11 mouse cellular contexts compared by ENCODE assay signal in the genomic region with DNA sequence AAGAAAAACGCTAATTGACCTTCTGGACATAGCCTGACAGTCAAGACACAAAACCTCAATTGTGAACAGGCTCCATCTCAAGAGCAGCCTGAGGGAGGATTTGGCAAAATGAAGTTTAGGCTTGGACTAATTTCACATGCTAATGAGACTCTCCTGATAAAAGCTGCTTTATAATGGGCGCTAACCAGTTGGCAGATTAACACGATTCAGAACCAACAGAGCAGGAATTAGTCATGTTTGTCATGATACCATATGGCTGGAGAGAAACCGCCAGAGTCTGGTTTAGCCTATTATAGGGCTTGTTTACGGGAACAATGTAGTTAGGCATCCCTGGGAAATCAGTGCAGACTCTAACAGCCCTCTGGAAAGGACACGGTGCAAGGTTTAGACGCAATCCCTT.
DNase-seq lines count a peak whose midpoint lies in the region; ATAC-seq lines count a peak whose summit lies in the region.
"Had no signal": no experiment of that assay in that cellular context is flagged by ENCODE, and none has a peak within 500 bp of the region (broad histone marks: within the 10 kb centered on the region; RNA-seq: fewer than 3 reads in every experiment).

No protein-coding gene starts in this region.

- H3K4me2 ChIP-seq in neural tube, embryonic 11.5 days (ENCODE audit: low read depth), result no peak overlapping the region
- H3K4me2 ChIP-seq in forebrain, embryonic 14.5 days (ENCODE audit: low read length), result peak overlapping the region; percentile 8; the same call in 1 of the 2 replicates

- peaks cover 19% of the 10 kb centered on the region for H3K4me1 ChIP-seq in neural tube, embryonic 11.5 days (ENCODE audit: control insufficient read depth, insufficient read depth, low read length)
- H3K4me1 ChIP-seq in forebrain, embryonic 14.5 days (ENCODE audit: control insufficient read depth, insufficient read depth, low read length), result peaks cover 48% of the 10 kb centered on the region

- peak overlapping the region; percentile 45; the same call in 1 of the 2 replicates for H3K27ac ChIP-seq in neural tube, embryonic 11.5 days (ENCODE audit: low read depth, low read length)
- H3K27ac ChIP-seq in forebrain, embryonic 14.5 days (ENCODE audit: low read depth, low read length), result peak overlapping the region; percentile 90
- H3K27ac ChIP-seq: macrophage had no signal

- no peak overlapping the region for H3K9ac ChIP-seq in neural tube, embryonic 11.5 days (ENCODE audit: low read length)
- H3K9ac ChIP-seq in forebrain, embryonic 14.5 days (ENCODE audit: low read length), result no peak overlapping the region

- no peaks in the 10 kb centered on the region for H3K9me3 ChIP-seq in neural tube, embryonic 11.5 days (ENCODE audit: control insufficient read depth, low read length)
- H3K9me3 ChIP-seq in forebrain, embryonic 14.5 days (replicated peaks; ENCODE audit: control insufficient read depth, low read length), result no peaks in the 10 kb centered on the region

- no peak overlapping the region for H3K4me3 ChIP-seq in neural tube, embryonic 11.5 days (ENCODE audit: low read depth, low read length)
- H3K4me3 ChIP-seq in forebrain, embryonic 14.5 days (ENCODE audit: low read depth, low read length), result no peak overlapping the region

- no peak for DNase-seq in neural tube, embryonic 11.5 days (ENCODE audit: low spot score)
- no peak for DNase-seq in neural tube, embryonic 10.5 days (ENCODE audit: extremely low spot score, low spot score)
- peak; percentile 97 for DNase-seq in forebrain, embryonic 14.5 days (ENCODE audit: low spot score)
- peak; percentile 36 to 48 for DNase-seq in layer of hippocampus, postnatal 10 days (ENCODE audit: low spot score in 2 of 2)
- DNase-seq in retina, postnatal 1 day, result peak; percentile 91
- no peak for DNase-seq in lung, adult 18-20 months
- DNase-seq in ovary, postnatal 36 days (ENCODE audit: low spot score), result no peak
- DNase-seq: thymus, postnatal 4 days had no signal

- ATAC-seq in neural tube, embryonic 11.5 days (ENCODE audit: insufficient read depth, low FRiP score, low TSS enrichment), result peak; percentile 53
- peak; percentile 91 for ATAC-seq in forebrain, embryonic 14.5 days
- ATAC-seq in CD4-positive, CD25-positive, alpha-beta regulatory T cell, adult 4 months, result no peak
- ATAC-seq: intestine, embryonic 16.5 days had no signal

- no peaks in the 10 kb centered on the region for H3K27me3 ChIP-seq in neural tube, embryonic 11.5 days (ENCODE audit: control insufficient read depth, insufficient read depth, low read length)
- no peaks in the 10 kb centered on the region for H3K27me3 ChIP-seq in forebrain, embryonic 14.5 days (replicated peaks; ENCODE audit: control insufficient read depth, insufficient read depth, low read length)

- H3K36me3 ChIP-seq in neural tube, embryonic 11.5 days (ENCODE audit: control insufficient read depth, insufficient read depth, low read length), result no peaks in the 10 kb centered on the region
- H3K36me3 ChIP-seq in forebrain, embryonic 14.5 days (ENCODE audit: control insufficient read depth, insufficient read depth, low read length), result no peaks in the 10 kb centered on the region

- WGBS in neural tube, embryonic 11.5 days, result 44% methylated on average over 7 of the region's 7 CpGs
- 4% methylated on average over 7 of the region's 7 CpGs for WGBS in forebrain, embryonic 14.5 days

Comparison
In these comparisons a context has a peak if more than half of its experiments do, and no peak if none do; other contexts are left out.
1. DNase-seq: peak in forebrain, embryonic 14.5 days (single experiment), layer of hippocampus, postnatal 10 days (2 of 2) and retina, postnatal 1 day (single experiment); none in neural tube, embryonic 11.5 days (single experiment), neural tube, embryonic 10.5 days (single experiment), lung, adult 18-20 months (0 of 2) and ovary, postnatal 36 days (single experiment).